Mouse (Mus musculus) megakaryocyte, embryonic 14.5 days (primary cell): ENCODE measurements around the gene Etv4.

Source experiments
- FLI1 ChIP-seq: IDR thresholded peaks from 2 replicates; pipeline ENCODE4 v1.6.1; 2012; ENCODE audit warnings: low read length, inconsistent platforms, mixed read lengths
- GATA1 ChIP-seq: IDR thresholded peaks from 3 replicates; pipeline ENCODE4 v1.6.1; 2012; ENCODE audit warnings: mixed read lengths, low read length, inconsistent platforms, borderline replicate concordance

DNA sequence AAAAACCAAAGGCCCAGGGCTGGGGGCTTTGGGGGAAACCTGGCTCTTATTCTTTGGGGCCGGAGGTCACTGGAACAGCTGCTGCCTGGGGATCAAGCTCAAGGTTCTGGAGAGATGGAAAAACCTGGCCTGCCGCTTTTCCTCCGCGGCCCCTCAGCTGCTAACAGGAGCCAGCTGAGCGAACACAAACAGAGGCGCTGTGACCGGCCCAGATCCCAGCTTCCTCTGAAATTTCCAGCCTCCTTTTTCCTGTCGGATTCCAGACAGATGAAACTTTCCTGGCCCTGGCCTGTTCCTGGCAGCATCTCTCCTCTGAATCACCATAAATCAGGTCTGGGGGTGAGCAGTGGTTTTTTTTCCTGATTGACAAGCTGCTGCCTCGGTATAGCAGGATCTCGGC, 44.9 kb upstream of the Etv4 start:
- TF ChIP-seq GATA1 (no peak), FLI1 (no peak)
